Mouse (Mus musculus) embryonic stem cell, embryonic (primary cell): ENCODE measurements around the gene Nr1h4.

Experiments
- CTCF ChIA-PET, 4 experiments: fragments of 300-600 bp in 2 of 4; fragments of 350-600 bp in 2 of 4; sonication (Branson Sonifier 250); formaldehyde crosslinking; loops; one replicate each; lab custom pipeline; 2022; ENCODE audit warnings: inconsistent platforms in 2 of 4; lab: Charles Lee
- POLR2A ChIA-PET, 4 experiments: fragments of 300-600 bp in 2 of 4; fragments of 350-600 bp in 2 of 4; sonication (Branson Sonifier 250); formaldehyde crosslinking; loops; one replicate each; lab custom pipeline; 2022; ENCODE audit warnings: antibody characterized with exemption in 4 of 4, inconsistent platforms in 1 of 4; lab: Charles Lee

Nr1h4 gene

DNA sequence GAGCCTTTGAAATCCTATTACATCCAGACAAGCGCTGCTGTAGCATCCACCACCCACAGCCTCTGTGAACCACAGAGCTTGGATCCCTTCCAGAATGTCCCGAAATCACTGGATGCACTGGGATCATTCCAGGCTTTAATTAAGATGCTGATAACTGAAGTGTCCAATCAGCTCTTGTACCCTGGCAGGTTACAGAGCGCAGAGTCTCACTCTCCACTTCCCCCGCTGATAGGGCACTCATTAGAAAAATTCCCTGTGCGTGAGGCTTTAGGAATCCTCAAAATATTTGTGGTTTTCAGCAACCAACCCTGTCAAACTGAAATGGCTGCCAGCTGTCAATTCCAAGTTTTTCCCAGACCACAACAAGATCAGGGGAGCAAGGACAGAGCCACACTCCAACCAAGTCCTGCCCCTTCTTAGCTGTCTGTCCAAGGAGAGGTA, 2.2 kb downstream of the Nr1h4 start:
- ChIA-PET POLR2A (interaction anchor here in 2 of 4 experiments (0.6 to 0.7 kb wide), 2 partner anchors 24 to 55 kb away, joined by 3 to 5 read pairs; no protein-coding TSS in a partner anchor), CTCF (interaction anchor here in 2 of 4 experiments (0.7 to 1.1 kb wide), 2 partner anchors 8 to 19 kb away, joined by 3 to 5 read pairs; no protein-coding TSS in a partner anchor)

DNA sequence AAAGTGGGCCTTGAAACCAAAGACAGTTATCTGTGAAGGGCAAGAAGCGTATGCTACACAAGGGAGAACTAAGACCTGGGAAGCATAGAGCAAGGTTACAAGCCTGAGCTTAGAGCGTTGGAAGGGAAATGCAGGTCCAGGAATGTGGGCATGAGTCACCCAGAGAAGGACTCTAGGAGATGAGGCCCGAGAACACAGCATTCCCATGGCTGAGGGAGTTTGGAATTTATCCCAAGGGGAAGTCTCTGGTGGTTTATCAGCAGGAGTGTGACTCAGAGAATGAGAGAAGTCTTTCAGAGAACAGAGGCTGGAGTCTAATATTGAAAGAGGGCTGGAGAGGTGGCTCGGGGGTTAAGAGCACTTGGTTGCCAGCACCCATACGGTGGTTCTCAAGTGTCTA, 6.3 kb downstream of the Nr1h4 start:
- ChIA-PET POLR2A (no interaction called here), CTCF (no interaction called here)

DNA sequence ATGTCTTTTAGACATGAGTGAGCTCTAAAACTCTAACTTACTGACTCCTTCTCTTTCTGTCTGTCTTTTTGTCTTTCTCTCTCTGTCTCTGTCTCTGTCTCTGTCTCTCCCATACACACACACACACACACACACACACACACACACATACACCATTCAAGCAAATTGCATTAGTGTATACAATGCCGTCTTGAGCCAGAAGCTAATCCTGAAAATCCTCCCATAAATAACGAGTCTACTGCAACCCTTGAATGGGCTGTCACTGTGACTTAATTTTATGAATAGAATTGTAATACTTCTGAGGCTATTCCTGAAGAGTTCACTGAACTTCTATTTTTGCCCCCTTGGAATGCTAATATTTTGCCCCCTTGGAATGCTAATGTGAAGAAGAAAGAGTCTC, 7.6 kb downstream of the Nr1h4 start:
- CTCF ChIA-PET: interaction anchor here in 1 of 4 experiments (0.9 kb wide), 1 partner anchor 95 kb away, joined by 4 read pairs; the partner anchor contains the start of gene Slc17a8

DNA sequence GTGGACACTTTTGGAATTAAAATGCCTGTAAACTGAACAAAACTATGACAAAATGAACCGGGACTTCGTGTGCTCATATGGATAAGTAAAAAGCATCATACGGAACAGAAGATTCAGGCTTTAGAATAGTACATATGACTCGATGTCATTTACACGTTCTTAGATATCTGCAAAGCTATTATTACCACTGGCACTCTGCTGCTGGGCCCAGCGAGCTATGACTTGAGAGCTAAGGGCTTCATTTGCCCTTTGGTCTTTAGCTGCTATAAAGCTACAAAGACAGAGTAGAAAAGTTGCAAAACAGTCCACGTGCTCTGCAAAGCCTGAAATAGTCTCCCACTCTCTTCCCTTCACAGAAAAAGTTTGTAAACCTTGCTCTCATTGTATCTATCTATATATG, 10.9 kb downstream of the Nr1h4 start:
- POLR2A ChIA-PET: no interaction called here
- CTCF ChIA-PET: no interaction called here

More for the DNA sequence above, 7.6 kb downstream of the Nr1h4 start:
- POLR2A ChIA-PET: interaction anchor here in 1 of 4 experiments (0.6 kb wide), 1 partner anchor 64 kb away, joined by 3 read pairs; no protein-coding TSS in a partner anchor

DNA sequence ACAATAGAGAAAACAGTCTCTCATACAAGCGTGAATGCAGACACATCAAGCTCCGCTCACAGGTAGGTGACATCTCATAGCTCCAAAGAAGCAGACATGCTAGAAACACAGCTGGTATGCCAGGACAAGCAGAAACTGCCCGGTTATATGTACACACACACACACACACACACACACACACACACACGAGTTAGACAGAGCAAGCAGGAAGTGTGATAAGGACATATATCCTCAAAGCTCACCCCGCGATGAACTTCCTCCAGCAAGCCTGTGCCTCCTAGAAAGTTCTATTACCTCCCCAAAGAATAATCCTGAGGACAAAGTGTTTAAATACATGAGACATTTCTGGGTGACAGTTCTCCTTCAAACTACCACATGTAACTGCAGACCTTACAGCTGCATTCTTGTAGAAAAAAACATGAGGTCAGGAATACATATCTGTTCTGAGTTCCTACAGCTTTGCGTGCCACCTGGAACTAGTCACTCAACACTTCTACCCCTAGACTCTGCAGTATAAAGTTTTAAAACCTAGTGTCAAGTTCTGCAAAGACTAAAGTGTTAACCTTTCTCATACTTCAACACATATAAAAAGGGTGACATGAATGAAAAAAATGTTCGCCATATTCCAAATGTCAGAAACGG, 11.5 kb downstream of the Nr1h4 start:
- ChIA-PET CTCF (no interaction called here), POLR2A (interaction anchor here in 1 of 4 experiments (0.7 kb wide), 1 partner anchor 93 kb away, joined by 6 read pairs; no protein-coding TSS in a partner anchor)

DNA sequence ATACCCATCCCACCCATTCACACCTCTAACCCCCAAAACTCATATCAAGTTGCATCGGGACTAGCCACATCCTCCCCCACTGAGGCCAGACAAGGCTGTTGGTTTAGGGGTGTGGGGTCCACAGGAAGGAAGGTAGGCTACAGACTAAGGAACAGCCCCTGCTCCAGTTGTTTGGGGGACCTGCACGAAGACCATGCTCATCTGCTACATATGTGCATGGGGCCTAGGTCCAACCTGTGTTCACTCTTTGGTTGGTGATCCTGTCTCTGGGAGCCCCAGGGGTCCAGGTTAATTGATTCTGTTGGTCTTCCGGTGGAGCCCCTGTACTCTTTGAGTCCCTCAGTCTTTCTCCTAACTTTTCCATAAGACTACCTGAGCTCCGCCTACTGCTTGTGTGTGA, 13.0 kb downstream of the Nr1h4 start:
- ChIA-PET POLR2A (interaction anchor here in 1 of 4 experiments (0.7 kb wide), 1 partner anchor 69 kb away, joined by 5 read pairs; no protein-coding TSS in a partner anchor), CTCF (no interaction called here)

DNA sequence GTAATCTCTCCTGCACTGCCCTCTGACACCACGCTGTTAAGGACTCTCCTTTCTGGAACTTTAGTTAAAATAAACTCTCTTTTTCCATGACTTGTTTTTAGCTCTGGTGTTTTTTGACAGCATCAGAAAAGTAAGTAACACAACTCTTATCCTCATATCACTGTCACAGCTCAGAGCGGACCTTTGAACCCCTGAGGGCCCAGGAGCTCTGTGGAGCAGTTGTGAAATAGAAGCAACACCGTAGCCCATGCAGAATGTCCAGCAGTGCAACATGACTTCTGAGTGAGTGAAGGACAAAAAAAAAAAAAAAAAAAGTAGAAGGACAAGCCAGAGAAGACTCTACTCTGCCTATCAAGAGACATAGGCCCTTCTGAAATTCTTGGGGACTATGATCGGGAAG, 14.2 kb downstream of the Nr1h4 start:
- ChIA-PET POLR2A (interaction anchor here in 1 of 4 experiments (0.6 kb wide), 1 partner anchor 106 kb away, joined by 3 read pairs; no protein-coding TSS in a partner anchor), CTCF (interaction anchor here in 1 of 4 experiments (0.6 to 0.7 kb wide), 2 partner anchors 129 to 1541 kb away, joined by 5 read pairs; no protein-coding TSS in a partner anchor)

DNA sequence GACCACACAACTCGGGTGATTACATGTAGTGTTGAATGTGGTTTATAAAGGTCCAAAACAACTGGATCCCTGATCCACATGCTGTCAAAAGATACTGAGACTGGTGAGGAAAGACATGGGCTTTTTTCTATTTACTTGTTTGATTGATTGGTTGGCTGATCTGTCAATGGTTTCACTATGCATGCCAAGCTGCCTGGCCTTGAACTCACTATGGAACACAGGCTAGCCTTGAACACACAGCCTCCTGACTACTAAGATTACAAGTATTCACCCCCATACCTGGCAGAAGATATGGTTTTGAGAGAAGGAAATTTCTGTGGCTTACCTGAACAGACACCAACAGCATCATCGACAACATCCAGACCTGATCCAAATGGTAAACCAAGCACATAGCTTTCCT, 15.0 kb downstream of the Nr1h4 start:
- POLR2A ChIA-PET: interaction anchor here in 1 of 4 experiments (0.8 kb wide), 1 partner anchor 26 kb away, joined by 3 read pairs; no protein-coding TSS in a partner anchor

DNA sequence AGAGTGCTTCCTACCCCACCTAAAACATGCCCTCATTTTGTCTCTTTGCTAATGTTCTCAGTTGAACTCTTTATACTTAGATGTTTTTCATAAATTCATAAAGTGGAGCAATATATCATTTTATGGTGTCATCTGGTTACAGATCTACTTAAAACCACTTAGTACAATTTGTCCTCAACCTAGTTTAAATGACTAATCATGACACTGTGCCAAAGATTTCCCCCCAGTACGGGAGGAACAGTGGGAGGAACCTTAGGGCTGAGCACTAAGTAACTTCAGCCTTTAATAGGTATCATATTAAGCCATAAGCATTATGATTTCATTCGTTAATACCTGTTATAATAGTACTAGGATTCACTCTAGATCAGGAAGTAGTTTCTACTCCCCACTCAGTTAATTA, 17.6 kb downstream of the Nr1h4 start:
- ChIA-PET POLR2A (no interaction called here), CTCF (no interaction called here)

More for the DNA sequence above, 15.0 kb downstream of the Nr1h4 start:
- CTCF ChIA-PET: no interaction called here

DNA sequence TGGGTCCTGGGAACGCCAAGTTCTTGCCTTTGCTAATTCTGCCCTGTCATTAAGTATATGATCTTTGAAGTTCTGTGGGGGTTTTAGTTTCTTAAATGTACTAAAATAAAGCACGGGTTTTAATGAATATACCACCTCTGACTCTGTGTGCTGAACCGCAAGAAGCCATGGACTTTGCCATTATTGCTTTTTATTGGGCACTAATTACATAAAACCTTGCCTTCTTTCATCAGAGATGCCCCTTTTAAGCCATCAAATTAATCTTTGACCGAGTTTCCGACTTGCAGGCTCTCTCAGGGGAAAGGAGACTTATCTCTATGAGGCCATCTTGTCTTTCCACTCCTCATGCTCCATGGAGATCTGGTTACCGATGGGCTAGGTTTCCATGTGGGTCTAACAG, 20.8 kb downstream of the Nr1h4 start:
- ChIA-PET CTCF (interaction anchor here in 1 of 4 experiments (0.6 kb wide), 1 partner anchor 18 kb away, joined by 3 read pairs; no protein-coding TSS in a partner anchor), POLR2A (no interaction called here)

DNA sequence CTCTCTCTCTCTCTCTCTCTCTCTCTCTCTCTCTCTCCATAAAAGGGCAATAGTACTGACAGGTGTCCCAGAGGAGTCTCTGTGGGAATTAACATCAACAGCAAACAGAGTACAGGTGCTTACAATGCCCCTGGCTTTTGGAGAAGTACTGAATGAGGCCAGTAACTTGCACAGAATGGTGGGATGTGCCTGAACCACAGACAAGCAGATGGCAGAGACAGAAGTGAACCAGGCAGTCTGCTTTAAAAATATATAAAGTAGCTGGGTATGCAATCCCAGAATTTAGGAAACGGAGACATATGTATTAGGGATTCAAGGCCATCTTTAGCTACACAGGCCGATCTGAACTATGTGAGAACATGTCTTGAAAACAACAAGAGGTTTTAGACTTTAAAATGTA, 22.8 kb downstream of the Nr1h4 start:
- CTCF ChIA-PET: no interaction called here
- POLR2A ChIA-PET: interaction anchor here in 1 of 4 experiments (0.8 kb wide), 1 partner anchor 59 kb away, joined by 4 read pairs; no protein-coding TSS in a partner anchor

DNA sequence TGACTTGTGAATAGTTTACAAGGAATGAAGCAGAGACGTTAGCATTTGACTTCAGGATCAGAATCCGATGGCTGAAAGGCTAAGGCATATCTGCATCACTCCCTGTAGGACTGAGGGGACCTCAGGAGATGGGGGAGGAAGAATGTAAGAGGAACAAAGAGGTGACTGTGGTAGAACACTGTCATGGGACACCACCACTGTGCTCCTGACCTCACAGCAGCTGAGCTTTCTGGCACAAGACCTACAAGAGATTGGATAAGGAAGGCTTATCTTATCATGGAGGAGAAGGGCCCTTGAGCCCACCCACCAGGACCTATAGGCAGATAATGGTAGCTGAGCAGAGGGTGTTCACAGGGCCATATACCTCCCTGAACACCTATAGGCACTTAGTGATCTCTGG, 24.8 kb downstream of the Nr1h4 start:
- POLR2A ChIA-PET: no interaction called here
- CTCF ChIA-PET: no interaction called here

DNA sequence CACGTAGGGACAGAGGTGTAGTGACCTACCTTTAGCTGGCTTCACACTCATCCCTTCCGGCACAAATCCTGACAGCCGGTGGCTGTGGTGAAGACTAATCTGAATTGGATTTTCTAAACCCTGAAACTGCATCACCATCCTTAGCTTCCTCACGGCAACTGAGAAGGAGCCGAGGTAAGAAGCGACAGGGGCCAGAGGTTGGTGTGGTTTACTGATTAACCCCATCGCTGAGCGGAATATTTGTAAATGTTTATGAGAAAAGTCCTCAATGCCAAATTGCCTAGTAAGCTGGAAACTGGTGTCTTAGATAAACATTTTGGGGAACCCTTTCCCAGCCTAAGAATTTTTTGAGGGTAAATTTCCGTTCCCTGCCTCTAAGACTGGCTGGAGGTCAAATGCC, 26.9 kb downstream of the Nr1h4 start:
- ChIA-PET CTCF (no interaction called here), POLR2A (no interaction called here)

DNA sequence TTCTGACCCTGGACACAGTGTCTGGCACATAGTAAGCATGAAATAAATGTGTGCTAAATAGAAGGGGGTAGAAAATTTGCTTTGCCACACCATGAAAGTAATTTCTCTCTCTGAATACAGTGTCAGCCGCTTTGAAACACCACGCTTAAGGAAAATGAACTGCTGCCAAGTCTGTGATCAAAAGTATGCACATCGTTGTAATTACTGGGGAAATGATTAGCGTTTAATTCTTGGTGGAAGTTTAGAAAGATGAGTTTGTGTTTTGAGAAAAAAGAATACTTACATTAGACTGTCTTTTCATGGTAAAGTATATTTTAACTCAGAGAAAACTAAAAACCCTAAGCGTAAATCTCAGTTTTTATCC, 27.8 kb downstream of the Nr1h4 start:
- ChIA-PET CTCF (no interaction called here), POLR2A (no interaction called here)

DNA sequence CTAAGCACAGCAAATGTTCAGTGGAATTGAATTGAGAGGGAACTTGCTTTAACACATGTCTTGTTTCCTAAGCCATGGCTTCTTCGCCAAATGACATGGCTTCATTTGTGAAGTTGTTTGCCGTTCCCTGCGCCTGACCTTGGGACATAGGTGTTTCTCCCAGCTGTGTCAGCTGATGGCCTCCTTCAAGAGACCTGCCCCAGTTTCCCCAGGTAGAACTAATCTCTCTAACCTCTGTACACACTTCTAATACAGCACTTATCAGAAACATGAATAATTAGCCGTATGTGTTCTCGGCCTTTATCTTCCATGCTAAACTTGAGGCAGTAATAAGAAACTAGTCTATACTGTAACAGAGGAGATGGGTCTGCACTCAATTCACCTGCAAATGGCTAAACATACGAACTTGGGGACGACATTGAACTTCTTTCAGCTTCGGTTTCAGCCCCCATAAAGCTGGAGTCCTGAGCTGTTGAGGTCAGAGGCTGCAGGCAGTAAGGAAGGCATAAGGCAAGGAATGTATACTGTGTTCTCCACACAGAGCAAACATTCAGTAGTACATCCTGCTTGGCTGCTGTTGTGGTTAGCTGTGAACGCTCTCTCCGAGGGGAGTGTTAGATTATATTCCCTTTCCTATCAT, 28.3 kb downstream of the Nr1h4 start:
- ChIA-PET CTCF (no interaction called here), POLR2A (interaction anchor here in 1 of 4 experiments (0.6 kb wide), 1 partner anchor 70 kb away, joined by 3 read pairs; no protein-coding TSS in a partner anchor)

DNA sequence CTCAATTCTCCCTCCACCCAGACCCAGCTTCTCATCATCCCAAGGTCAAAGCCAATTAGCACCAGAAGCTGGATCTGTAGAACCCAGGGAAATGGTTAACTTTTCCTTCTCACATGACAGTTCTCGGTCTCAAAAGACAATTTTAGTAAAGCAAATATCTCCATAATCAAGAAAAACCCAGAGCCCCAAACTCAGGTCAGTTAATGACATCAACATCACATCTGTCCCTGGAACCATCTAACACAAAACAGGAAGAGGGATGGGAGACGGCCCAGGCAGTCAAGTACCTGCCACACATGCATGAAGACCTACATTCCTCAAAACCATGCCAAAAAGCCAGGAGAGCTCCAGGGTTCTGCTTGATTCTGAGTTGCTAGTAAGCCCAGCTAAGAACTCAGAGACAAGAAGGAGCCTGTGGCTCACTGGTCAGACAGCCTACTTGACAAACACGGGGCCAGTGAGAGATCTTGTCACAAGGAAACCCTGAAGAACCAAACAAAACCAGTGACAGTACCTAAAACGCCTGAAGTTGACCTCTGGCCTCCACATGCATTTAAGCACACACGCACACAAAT, 30.3 kb downstream of the Nr1h4 start:
- ChIA-PET CTCF (no interaction called here), POLR2A (interaction anchor here in 1 of 4 experiments (0.6 kb wide), 1 partner anchor 107 kb away, joined by 3 read pairs; no protein-coding TSS in a partner anchor)

DNA sequence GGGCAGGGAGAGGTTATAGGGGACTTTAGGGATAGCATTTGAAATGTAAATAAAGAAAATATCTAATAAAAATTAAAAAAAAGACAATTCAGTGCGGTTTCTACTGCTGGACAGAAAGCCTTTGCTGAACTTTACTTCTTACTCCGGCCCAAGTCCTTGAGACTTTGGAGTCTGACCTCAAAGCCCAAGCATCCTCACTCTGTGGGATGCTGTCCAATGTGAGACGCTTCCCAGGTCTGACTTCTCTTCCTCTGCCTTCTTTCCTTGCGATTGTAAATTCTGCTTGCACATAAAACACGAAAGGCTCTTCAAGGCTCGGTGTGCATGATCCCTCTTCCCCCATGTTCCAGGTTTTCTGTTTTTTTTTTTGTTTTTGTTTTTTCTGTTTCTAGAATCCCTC, 31.5 kb downstream of the Nr1h4 start:
- ChIA-PET CTCF (no interaction called here), POLR2A (no interaction called here)

DNA sequence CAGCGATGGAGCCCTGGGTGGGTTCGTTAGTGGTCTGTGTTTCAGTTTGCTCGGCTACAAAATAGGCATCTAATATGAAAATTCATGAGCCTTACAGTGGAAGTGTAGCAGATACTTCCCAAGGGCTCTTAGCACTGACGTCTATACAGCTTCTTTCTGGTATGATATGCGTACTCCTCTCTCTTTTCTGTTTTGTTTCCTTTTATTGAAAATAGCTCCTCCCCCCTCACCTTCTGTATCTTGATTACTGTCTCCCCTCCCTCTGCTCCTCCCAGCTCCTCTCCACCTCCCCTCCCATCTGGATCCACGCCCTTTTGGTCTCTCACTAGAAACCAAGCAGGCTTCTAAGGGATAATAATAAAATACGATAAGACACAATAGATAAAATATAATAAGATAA, 37.8 kb downstream of the Nr1h4 start:
- POLR2A ChIA-PET: interaction anchor here in 1 of 4 experiments (0.6 kb wide), 1 partner anchor 24 kb away, joined by 3 read pairs; no protein-coding TSS in a partner anchor
- CTCF ChIA-PET: interaction anchor here in 1 of 4 experiments (1.0 to 2.1 kb wide), 2 partner anchors 25 to 34 kb away, joined by 3 to 6 read pairs; no protein-coding TSS in a partner anchor

DNA sequence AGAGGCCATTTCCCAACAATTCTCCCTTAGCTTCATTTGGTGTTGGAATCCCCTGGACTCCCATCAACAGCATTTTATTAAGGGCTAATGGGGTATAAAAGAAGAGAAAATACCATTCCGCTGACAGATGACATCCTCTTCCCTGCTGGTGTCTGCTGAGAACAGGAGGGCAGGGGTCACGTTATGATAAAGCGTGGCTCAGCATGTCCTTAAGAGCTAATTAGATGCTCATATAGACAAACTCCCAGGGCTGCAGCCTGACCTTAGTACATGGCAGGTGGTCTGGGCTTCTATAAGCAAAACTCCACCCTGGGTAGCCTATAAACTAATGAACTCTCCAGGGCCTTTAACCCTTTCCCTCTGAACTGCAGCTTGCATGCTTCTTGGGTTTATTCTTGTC, 42.1 kb downstream of the Nr1h4 start:
- POLR2A ChIA-PET: interaction anchor here in 1 of 4 experiments (1.0 kb wide), 1 partner anchor 47 kb away, joined by 3 read pairs; no protein-coding TSS in a partner anchor
- CTCF ChIA-PET: interaction anchor here in 1 of 4 experiments (1.6 kb wide), 1 partner anchor 29 kb away, joined by 3 read pairs; no protein-coding TSS in a partner anchor
